Mouse (Mus musculus) naive thymus-derived CD4-positive, alpha-beta T cell, adult 5 months (primary cell): ENCODE measurements around the gene Spaca3. TPM values are rescaled to one million over a fixed set of nuclear protein-coding genes. Genes with fewer than 3 reads are reported as not detected.

Experiments
- polyA plus RNA-seq: library from polyadenylated mRNA; unstranded; fragments of 100-300 nt; shearing (Covaris generic); gene quantifications from one replicate; pipeline ENCODE4 v1.2.1, GENCODE M21; 2017

The Spaca3 gene
- not detected for polyA plus RNA-seq

DNA sequence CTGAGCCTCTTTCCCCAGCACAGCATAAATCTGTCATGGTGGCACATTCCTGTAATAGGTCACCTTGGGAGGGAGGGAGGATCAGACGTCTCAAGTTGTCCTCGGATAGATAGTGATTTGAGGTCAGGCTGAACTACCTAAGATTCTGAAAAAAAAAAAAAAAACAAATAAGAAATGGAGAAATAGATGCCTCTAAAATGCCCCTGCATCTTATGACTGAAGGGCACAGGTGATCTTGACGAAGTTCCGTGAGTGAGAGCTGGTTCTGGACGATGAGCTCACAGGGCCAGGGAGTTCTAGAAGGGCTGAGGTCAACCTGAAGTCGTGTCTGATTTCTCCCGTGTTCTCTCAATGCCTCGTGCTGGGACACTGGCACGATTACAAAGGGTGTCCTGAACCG lies at the start of gene Spaca3:
TSS of gene Spaca3 (plus strand) at position 301 of the 400 bp plus-strand sequence.

DNA sequence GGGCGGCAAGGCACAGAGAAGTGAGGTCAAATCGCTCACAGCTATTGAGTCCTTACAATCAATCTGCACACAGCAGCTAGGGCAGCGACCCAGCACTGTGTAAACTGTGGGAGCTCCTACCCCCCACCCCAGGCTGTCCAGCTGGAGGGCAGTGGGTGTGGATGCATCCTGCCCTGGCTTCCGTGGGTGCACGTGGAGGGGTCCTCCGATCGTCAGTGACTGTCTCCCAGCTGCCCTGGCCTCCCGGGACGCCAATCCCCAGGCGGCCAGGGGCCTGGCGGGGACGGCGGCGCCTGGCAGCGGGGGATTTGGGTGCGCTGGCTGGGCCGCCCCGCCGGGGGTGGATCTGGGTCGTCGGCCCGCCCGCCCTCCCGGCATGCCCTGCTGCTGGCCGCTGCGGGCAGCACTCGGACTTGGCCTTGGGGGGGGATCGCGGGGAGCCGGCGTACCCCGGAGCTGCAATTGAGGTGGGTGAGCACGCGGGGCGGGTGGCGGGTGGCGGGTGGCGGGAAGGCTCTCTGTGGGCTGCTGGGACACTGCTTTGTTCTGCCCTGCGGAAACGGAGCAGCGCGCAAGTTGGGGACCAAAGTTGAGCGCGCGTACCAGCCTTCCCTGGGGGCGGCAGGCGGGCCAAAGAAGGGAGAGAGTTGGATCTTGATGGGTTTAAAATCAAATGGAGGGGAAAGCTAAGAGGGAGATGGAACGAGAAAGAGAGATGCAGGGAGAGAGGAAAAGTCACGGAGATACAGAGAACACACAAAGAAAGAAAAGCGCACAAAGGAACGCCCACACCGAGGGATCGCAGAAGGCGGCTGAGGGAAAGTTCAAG lies 48.0 kb upstream of the Spaca3 start, which contains the start of gene Tmem98:
TSS of gene Tmem98 (plus strand) at position 183 of the 829 bp plus-strand sequence.

Other genes starting within 250 kb of the Spaca3 start
- gene Myo1d, start 78.3 kb upstream of the Spaca3 start, polyA plus RNA-seq: 0.76 TPM
- not detected for gene Tmem98, start 48.2 kb upstream of the Spaca3 start, polyA plus RNA-seq